Mouse (Mus musculus): Measurements from ENCODE around the gene Ero1lb. TPM values are rescaled to one million over a fixed set of nuclear protein-coding genes. Genes with fewer than 3 reads are reported as not detected.
A peak's percentile ranks its signal among the peaks of the same experiment; 100 is the strongest.
"Not testable (repeated sequence)": the region's sequence is repeated elsewhere in the genome, so short reads cannot be mapped to it uniquely, and the experiment has no call there.

The Ero1lb gene
- polyA plus RNA-seq, 1 experiment, result 12.8 TPM

- H3K4me1 ChIP-seq (ENCODE audit: control insufficient read depth, insufficient read depth, insufficient read length), result peaks cover 5% of the 10 kb centered on the region; the same call in 1 of the 2 replicates
- H3K27ac ChIP-seq (ENCODE audit: insufficient read depth, low read length), result peak overlapping the region; percentile 64
- no peak for DNase-seq (ENCODE audit: low read depth in 1 of 2, low spot score in 2 of 2)
- TF ChIP-seq CTCF (IDR thresholded peaks at IDR 0.05; ENCODE audit: extremely low read depth, insufficient read depth, insufficient read length, insufficient replicate concordance) (no peak), POLR2A (IDR thresholded peaks at IDR 0.05; ENCODE audit: low read depth, low read length) (no peak)
- no peak overlapping the region for H3K4me3 ChIP-seq (ENCODE audit: extremely low read depth, insufficient read depth, insufficient read length)
- no peaks in the 10 kb centered on the region; the same call in 1 of the 2 replicates for H3K36me3 ChIP-seq (ENCODE audit: control insufficient read depth, insufficient read depth, low read length)
- 80% methylated on average over 9 of the region's 9 CpGs for WGBS
- H3K27me3 ChIP-seq (ENCODE audit: control insufficient read depth, insufficient read depth, low read length), result no peaks in the 10 kb centered on the region
These were observed 3.2 kb downstream of the Ero1lb start for GRCm38 (mm10) chr13:12568597-12569469.

GRCm38 (mm10) chr13:12569741-12570140 lies 4.1 kb downstream of the Ero1lb start:
- DNase-seq (ENCODE audit: low read depth in 1 of 2, low spot score in 2 of 2), result peak in 1 of 2 experiments; percentile 37
- H3K27me3 ChIP-seq (ENCODE audit: control insufficient read depth, insufficient read depth, low read length), result no peaks in the 10 kb centered on the region
- peak overlapping the region; percentile 61 for H3K27ac ChIP-seq (ENCODE audit: insufficient read depth, low read length)
- no peak overlapping the region for H3K4me3 ChIP-seq (ENCODE audit: extremely low read depth, insufficient read depth, insufficient read length)
- TF ChIP-seq CTCF (IDR thresholded peaks at IDR 0.05; ENCODE audit: extremely low read depth, insufficient read depth, insufficient read length, insufficient replicate concordance), result no peak
- TF ChIP-seq POLR2A (IDR thresholded peaks at IDR 0.05; ENCODE audit: low read depth, low read length), result no peak
- H3K36me3 ChIP-seq (ENCODE audit: control insufficient read depth, insufficient read depth, low read length), result no peaks in the 10 kb centered on the region; the same call in 1 of the 2 replicates
- WGBS, result 51% methylated on average over 7 of the region's 7 CpGs
- H3K4me1 ChIP-seq (ENCODE audit: control insufficient read depth, insufficient read depth, insufficient read length), result peaks cover 3% of the 10 kb centered on the region

DNA sequence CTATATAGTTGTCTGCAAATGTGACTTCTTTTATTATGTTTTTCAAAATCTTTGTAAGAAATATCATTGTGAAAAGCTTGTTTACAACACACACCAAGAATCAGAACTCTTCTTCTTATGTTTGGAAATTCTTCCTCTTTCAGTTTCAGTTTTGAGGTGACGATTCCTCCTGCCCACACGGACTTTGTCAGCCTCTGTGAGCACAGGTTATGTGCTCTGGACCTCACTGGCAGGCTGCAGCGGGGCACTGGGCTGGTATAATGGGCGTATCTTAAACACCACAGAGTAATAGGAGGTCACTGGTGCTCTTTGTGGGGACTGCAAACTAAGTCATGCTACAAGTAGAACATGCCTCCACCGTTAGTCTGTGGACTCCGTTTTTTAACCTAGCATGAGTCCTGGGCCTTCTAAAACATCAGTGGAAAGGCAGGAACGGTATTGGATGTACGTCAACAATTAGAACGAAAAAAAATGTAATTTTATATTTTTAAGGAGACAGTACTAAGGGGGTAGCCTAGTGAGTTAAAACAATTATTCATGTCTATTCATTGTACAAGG lies 9.4 kb downstream of the Ero1lb start:
- Histone ChIP-seq H3K27ac (ENCODE audit: insufficient read depth, low read length) (peak overlapping the region; percentile 81), H3K27me3 (ENCODE audit: control insufficient read depth, insufficient read depth, low read length) (no peaks in the 10 kb centered on the region), H3K4me1 (ENCODE audit: control insufficient read depth, insufficient read depth, insufficient read length) (peaks cover 3% of the 10 kb centered on the region), H3K4me3 (ENCODE audit: extremely low read depth, insufficient read depth, insufficient read length) (peak overlapping the region; percentile 51), H3K36me3 (ENCODE audit: control insufficient read depth, insufficient read depth, low read length) (peaks cover 7% of the 10 kb centered on the region)
- WGBS, result 23% methylated on average over 9 of the region's 9 CpGs
- TF ChIP-seq POLR2A (IDR thresholded peaks at IDR 0.05; ENCODE audit: low read depth, low read length) (no peak), CTCF (IDR thresholded peaks at IDR 0.05; ENCODE audit: extremely low read depth, insufficient read depth, insufficient read length, insufficient replicate concordance) (no peak)
- DNase-seq (ENCODE audit: low read depth in 1 of 2, low spot score in 2 of 2), result peak; percentile 38 to 49

GRCm38 (mm10) chr13:12578145-12578544 lies 12.5 kb downstream of the Ero1lb start:
- Histone ChIP-seq H3K27me3 (ENCODE audit: control insufficient read depth, insufficient read depth, low read length) (no peaks in the 10 kb centered on the region), H3K4me1 (ENCODE audit: control insufficient read depth, insufficient read depth, insufficient read length) (peaks cover 3% of the 10 kb centered on the region), H3K36me3 (ENCODE audit: control insufficient read depth, insufficient read depth, low read length) (peaks cover 21% of the 10 kb centered on the region), H3K4me3 (ENCODE audit: extremely low read depth, insufficient read depth, insufficient read length) (no peak overlapping the region), H3K27ac (ENCODE audit: insufficient read depth, low read length) (no peak overlapping the region)
- WGBS, result 79% methylated on average over 5 of the region's 5 CpGs
- no peak for TF ChIP-seq CTCF (IDR thresholded peaks at IDR 0.05; ENCODE audit: extremely low read depth, insufficient read depth, insufficient read length, insufficient replicate concordance)
- no peak for TF ChIP-seq POLR2A (IDR thresholded peaks at IDR 0.05; ENCODE audit: low read depth, low read length)
- no peak for DNase-seq (ENCODE audit: low read depth in 1 of 2, low spot score in 2 of 2)

GRCm38 (mm10) chr13:12589003-12589402 lies 23.3 kb downstream of the Ero1lb start:
- Histone ChIP-seq H3K27ac (ENCODE audit: insufficient read depth, low read length) (no peak overlapping the region), H3K4me3 (ENCODE audit: extremely low read depth, insufficient read depth, insufficient read length) (no peak overlapping the region), H3K27me3 (ENCODE audit: control insufficient read depth, insufficient read depth, low read length) (no peaks in the 10 kb centered on the region), H3K4me1 (ENCODE audit: control insufficient read depth, insufficient read depth, insufficient read length) (no peaks in the 10 kb centered on the region), H3K36me3 (ENCODE audit: control insufficient read depth, insufficient read depth, low read length) (peaks cover 7% of the 10 kb centered on the region)
- no peak for TF ChIP-seq POLR2A (IDR thresholded peaks at IDR 0.05; ENCODE audit: low read depth, low read length)
- TF ChIP-seq CTCF (IDR thresholded peaks at IDR 0.05; ENCODE audit: extremely low read depth, insufficient read depth, insufficient read length, insufficient replicate concordance), result peak; percentile 74; the same call in 1 of the 2 replicates
- DNase-seq (ENCODE audit: low read depth in 1 of 2, low spot score in 2 of 2), result peak; percentile 59 to 79
- WGBS, result 9% methylated on average over 3 of the region's 3 CpGs

DNA sequence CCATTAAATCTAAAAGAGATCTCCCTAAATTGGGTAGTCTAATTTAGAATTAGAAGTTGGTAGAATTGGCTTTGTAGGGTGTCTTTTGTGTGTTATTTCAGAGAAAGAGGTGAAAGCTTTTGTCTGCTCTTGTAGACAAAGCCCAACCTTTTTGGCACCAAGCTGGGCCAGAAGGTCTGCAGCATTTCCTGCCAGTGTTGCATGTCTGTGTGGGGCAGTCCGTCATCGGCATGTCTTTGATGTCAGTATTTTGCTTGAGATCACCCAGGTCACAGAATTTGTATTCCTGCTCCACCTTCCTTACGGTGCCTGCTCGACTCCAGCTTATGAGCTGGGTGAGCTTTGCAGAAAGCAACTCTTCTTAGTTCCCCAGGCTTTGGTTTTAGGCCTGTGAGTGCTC lies 31.4 kb downstream of the Ero1lb start:
- not testable (repeated sequence) for DNase-seq (ENCODE audit: low read depth in 1 of 2, low spot score in 2 of 2); H3K27ac ChIP-seq (ENCODE audit: insufficient read depth, low read length); H3K36me3 ChIP-seq (ENCODE audit: control insufficient read depth, insufficient read depth, low read length); H3K27me3 ChIP-seq (ENCODE audit: control insufficient read depth, insufficient read depth, low read length); H3K4me3 ChIP-seq (ENCODE audit: extremely low read depth, insufficient read depth, insufficient read length); H3K4me1 ChIP-seq (ENCODE audit: control insufficient read depth, insufficient read depth, insufficient read length)
- WGBS, result 81% methylated on average over 4 of the region's 4 CpGs

DNA sequence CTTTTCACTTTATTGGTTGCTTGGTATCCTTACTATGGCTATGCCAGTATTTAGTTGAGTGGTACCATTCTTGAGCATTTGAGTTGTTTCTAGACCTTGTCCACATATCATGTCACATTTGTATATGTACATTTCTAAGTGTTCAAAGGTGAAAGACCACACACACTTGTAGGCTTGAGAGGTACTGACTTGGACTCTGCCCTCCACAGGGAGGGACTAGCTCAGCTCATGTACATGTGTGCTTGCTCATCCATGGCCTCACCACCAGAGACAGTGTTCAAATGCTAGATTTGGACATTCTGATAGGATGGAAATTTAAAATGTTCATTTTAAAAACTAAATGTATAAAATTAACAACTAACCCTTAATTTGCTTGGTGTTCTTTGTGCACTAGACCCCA lies 44.5 kb downstream of the Ero1lb start:
- H3K4me3 ChIP-seq (ENCODE audit: extremely low read depth, insufficient read depth, insufficient read length); H3K4me1 ChIP-seq (ENCODE audit: control insufficient read depth, insufficient read depth, insufficient read length); DNase-seq (ENCODE audit: low read depth in 1 of 2, low spot score in 2 of 2); H3K27me3 ChIP-seq (ENCODE audit: control insufficient read depth, insufficient read depth, low read length); H3K27ac ChIP-seq (ENCODE audit: insufficient read depth, low read length): not testable (repeated sequence)
- peaks cover 10% of the 10 kb centered on the region for H3K36me3 ChIP-seq (ENCODE audit: control insufficient read depth, insufficient read depth, low read length)

DNA sequence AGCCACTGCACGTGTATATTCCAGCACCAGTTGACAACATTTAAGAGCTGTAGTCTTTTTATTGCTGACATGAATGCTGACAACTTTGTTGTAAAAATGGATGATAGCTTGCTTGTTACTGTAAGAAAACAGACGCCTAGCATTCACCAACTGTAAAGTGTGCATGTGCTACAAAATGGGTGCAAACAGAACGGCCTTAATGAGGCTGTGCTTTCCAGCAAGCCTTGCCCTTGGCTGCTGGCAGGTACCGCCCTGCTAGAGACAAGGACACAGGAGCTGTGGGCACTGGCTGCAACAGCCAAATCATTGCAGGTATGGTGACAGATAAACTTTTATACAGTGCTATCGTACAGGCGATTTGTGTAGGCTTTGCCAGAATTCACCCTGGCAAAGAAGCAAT lies 48.4 kb downstream of the Ero1lb start:
- H3K4me1 ChIP-seq (ENCODE audit: control insufficient read depth, insufficient read depth, insufficient read length); H3K27me3 ChIP-seq (ENCODE audit: control insufficient read depth, insufficient read depth, low read length); H3K4me3 ChIP-seq (ENCODE audit: extremely low read depth, insufficient read depth, insufficient read length); H3K27ac ChIP-seq (ENCODE audit: insufficient read depth, low read length); DNase-seq (ENCODE audit: low read depth in 1 of 2, low spot score in 2 of 2): not testable (repeated sequence)
- peaks cover 12% of the 10 kb centered on the region for H3K36me3 ChIP-seq (ENCODE audit: control insufficient read depth, insufficient read depth, low read length)
- 89% methylated on average over 6 of the region's 6 CpGs for WGBS

- H3K27ac ChIP-seq (ENCODE audit: insufficient read depth, low read length); H3K27me3 ChIP-seq (ENCODE audit: control insufficient read depth, insufficient read depth, low read length); DNase-seq (ENCODE audit: low read depth in 1 of 2, low spot score in 2 of 2); H3K4me3 ChIP-seq (ENCODE audit: extremely low read depth, insufficient read depth, insufficient read length); H3K4me1 ChIP-seq (ENCODE audit: control insufficient read depth, insufficient read depth, insufficient read length); H3K36me3 ChIP-seq (ENCODE audit: control insufficient read depth, insufficient read depth, low read length): not testable (repeated sequence)
- WGBS, result 88% methylated on average over 7 of the region's 7 CpGs
These were observed 48.9 kb downstream of the Ero1lb start for GRCm38 (mm10) chr13:12614591-12614990.

DNA sequence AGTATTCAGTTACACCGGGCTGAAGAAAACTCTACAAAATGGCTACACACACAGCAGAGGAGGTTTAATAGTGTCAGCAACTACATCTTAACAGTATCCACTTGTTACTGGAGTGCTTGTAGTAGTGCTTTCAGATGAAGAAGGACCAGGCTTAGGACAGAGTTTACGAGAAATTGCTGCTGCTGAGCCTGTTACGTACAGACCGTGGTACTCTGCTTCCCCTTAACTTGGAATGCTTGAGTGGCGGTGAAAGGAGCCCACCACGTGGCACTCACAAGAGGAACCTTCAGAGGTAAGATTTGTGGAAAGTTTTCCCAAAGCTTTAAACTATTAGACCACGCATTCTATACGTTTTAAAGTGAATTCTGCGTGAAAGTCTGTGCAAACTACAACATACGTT lies 49.3 kb downstream of the Ero1lb start:
- not testable (repeated sequence) for H3K27me3 ChIP-seq (ENCODE audit: control insufficient read depth, insufficient read depth, low read length); H3K4me3 ChIP-seq (ENCODE audit: extremely low read depth, insufficient read depth, insufficient read length); DNase-seq (ENCODE audit: low read depth in 1 of 2, low spot score in 2 of 2); H3K4me1 ChIP-seq (ENCODE audit: control insufficient read depth, insufficient read depth, insufficient read length); H3K27ac ChIP-seq (ENCODE audit: insufficient read depth, low read length)
- H3K36me3 ChIP-seq (ENCODE audit: control insufficient read depth, insufficient read depth, low read length), result peaks cover 12% of the 10 kb centered on the region
- WGBS, result 93% methylated on average over 10 of the region's 10 CpGs

Measured in spleen, adult 2 months (tissue).